Mouse (Mus musculus): Measurements from ENCODE around the gene Gm9945. TPM values are rescaled to one million over a fixed set of nuclear protein-coding genes. Genes with fewer than 3 reads are reported as not detected.
A peak's percentile ranks its signal among the peaks of the same experiment; 100 is the strongest.

The Gm9945 gene
- total RNA-seq, 4 experiments from 2014 or later: 1.8 to 4.9 (median 2.8) TPM

DNA sequence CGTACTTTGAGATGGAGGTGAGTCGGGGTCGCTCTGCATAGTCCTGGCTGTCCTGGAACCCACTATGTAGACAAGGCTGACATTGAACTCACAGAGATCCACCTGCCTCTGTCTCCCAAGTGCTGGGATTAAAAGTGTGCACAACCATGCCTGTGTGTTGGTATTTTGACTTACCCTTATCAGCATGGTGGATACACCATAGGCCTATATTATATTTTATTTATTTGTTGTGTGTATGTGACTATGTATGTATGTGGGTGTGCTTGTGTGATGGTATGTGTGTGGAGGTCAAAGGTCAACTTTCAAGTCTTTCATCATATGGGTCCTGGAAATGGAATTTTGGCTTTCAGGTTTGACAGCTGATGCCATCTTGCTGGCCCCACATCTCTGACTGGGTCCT lies 42.4 kb downstream of the Gm9945 start:
- DNase-seq (ENCODE audit: low spot score in 2 of 2): no peak

- peak; percentile 69 to 71 for DNase-seq (ENCODE audit: low spot score in 2 of 2)
Measured at GRCm38 (mm10) chr11:53522930-53523329, 43.0 kb downstream of the Gm9945 start.

GRCm38 (mm10) chr11:53523545-53524405 lies 43.8 kb downstream of the Gm9945 start:
- no peak for DNase-seq (ENCODE audit: low spot score in 2 of 2)

DNA sequence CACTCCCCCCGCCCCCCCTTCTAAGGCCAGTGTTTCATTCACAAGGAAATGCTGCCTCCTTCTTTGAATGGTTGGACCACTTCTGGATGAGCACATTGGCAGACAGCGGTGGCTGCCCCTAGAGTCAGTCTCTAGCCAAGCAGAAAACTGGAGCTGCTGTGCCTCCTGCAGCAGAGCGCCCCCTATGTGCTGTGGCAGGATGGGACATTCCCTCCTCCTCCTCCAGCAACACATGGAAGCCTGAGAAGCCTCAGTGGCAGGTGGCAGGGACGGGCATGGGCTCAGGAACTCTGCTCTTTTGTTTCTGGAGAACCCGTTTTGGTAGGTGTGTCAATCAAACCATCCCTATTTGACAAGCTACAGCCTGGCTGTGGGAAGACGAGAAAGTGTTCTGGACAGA lies 44.9 kb downstream of the Gm9945 start:
- no peak for DNase-seq (ENCODE audit: low spot score in 2 of 2)

GRCm38 (mm10) chr11:53525461-53525860 lies 45.5 kb downstream of the Gm9945 start:
- DNase-seq (ENCODE audit: low spot score in 2 of 2): no peak

DNA sequence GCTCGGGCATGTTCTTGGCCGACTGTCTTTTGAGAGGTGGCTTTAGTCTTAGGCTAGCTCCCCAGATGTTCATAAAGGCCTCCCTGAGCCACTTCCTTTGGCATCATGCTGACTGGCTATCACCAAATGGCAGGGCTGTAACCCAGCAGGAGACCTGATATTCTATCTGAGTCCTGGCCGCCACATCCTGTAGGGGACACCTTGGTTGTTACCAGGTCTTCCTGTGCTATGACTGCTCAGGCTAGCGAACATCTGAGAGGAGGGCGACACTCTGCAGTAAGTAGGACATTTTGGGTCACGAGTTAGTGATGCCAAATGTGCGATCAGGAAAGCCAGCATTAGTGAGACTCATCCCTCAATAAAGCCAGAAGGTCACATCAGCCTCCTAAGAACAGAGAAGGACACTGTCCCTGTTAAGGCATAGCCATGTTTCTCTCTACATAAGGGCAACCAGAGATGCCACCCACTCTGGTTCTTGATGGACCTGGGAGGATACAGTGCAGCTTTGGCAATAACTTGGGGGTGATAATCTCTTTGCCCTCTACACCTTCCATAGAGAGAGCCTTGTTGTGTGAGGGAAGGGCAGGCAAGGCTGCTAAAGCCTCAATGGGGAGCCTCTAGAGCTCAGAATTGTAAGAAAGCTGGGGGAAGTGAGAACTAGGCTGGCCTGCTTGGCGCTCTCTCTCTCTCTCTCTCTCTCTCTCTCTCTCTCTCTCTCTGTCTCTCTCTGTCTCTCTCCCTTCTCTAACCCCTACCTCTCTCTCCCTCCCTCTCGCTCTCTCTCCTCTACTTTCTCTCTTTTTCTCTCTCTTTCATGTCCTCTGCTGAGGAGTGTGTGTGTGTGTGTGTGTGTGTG lies 48.7 kb downstream of the Gm9945 start:
- no peak for DNase-seq (ENCODE audit: low spot score in 2 of 2)

GRCm38 (mm10) chr11:53529253-53529557 lies 49.2 kb downstream of the Gm9945 start:
- DNase-seq (ENCODE audit: low spot score in 2 of 2): peak in 1 of 2 experiments; percentile 53

GRCm38 (mm10) chr11:53530001-53530400 lies 50.0 kb downstream of the Gm9945 start:
- DNase-seq (ENCODE audit: low spot score in 2 of 2): no peak

Other genes starting within 250 kb of the Gm9945 start
- gene Hspa4, start 179.7 kb upstream of the Gm9945 start, total RNA-seq (2022): 100 to 1,000 TPM; 148 to 190 (median 168) TPM
- 10 to 100 TPM in 2 of 4 experiments, 1 to 10 TPM in 2; 9.6 to 17.5 (median 11.0) TPM for gene Zcchc10, start 155.5 kb upstream of the Gm9945 start, total RNA-seq (2022)
- 100 to 1,000 TPM; 195 to 259 (median 219) TPM for gene Aff4, start 129.3 kb upstream of the Gm9945 start, total RNA-seq (2022)
- gene Leap2, start 57.0 kb upstream of the Gm9945 start, total RNA-seq (2022): not detected
- 100 to 1,000 TPM; 374 to 418 (median 397) TPM for gene Uqcrq, start 49.3 kb upstream of the Gm9945 start, total RNA-seq (2022)
- under 1 TPM; 0.69 to 0.96 (median 0.93) TPM for gene Gdf9, start 49.1 kb upstream of the Gm9945 start, total RNA-seq (2022)
- gene Gm10447, start 23.1 kb upstream of the Gm9945 start, total RNA-seq (2022): under 1 TPM; 0.12 to 0.33 (median 0.17) TPM
- gene Shroom1, start 23.0 kb upstream of the Gm9945 start, total RNA-seq (2022): 1 to 10 TPM; 4.7 to 5.9 (median 5.1) TPM
- gene Gm9837, start 9.7 kb upstream of the Gm9945 start, total RNA-seq (2022): under 1 TPM in 1 of 4 experiments, not detected in 3; 0.69 TPM
- gene Sowaha, start 108 bp downstream of the Gm9945 start, total RNA-seq (2022): 100 to 1,000 TPM in 2 of 4 experiments, 10 to 100 TPM in 2; 91.6 to 119 (median 104) TPM
- 100 to 1,000 TPM; 248 to 260 (median 255) TPM for gene Sept8, start 39.1 kb downstream of the Gm9945 start, total RNA-seq (2022)
- gene Kif3a, start 87.2 kb downstream of the Gm9945 start, total RNA-seq (2022): 100 to 1,000 TPM; 115 to 156 (median 130) TPM
- gene Il4, start 138.5 kb downstream of the Gm9945 start, total RNA-seq (2022): not detected
- not detected for gene Il13, start 154.5 kb downstream of the Gm9945 start, total RNA-seq (2022)
- gene Rad50, start 227.2 kb downstream of the Gm9945 start, total RNA-seq (2022): 10 to 100 TPM; 11.3 to 15.9 (median 13.0) TPM
- not detected for gene Il5, start 240.6 kb downstream of the Gm9945 start, total RNA-seq (2022)

Measured in layer of hippocampus, adult 8-10 months (tissue).